Mouse (Mus musculus) heart, postnatal 0 days (tissue): ENCODE measurements at regions not wholly inside any gene's neighbourhood (a gene's known extent, or its start where the extent isn't known, plus 50 kb on each side); places are given as distances from the start of the nearest gene placed in this dataset.

Experiments used
- CTCF ChIP-seq: IDR thresholded peaks from 2 replicates; pipeline ENCODE4 v1.5.1; 2016; ENCODE audit warnings: antibody characterized with exemption, control low read depth, low read depth
- EP300 ChIP-seq: IDR thresholded peaks from 2 replicates; pipeline ENCODE4 v1.6.1; 2016; ENCODE audit warnings: antibody characterized with exemption, low read depth

DNA sequence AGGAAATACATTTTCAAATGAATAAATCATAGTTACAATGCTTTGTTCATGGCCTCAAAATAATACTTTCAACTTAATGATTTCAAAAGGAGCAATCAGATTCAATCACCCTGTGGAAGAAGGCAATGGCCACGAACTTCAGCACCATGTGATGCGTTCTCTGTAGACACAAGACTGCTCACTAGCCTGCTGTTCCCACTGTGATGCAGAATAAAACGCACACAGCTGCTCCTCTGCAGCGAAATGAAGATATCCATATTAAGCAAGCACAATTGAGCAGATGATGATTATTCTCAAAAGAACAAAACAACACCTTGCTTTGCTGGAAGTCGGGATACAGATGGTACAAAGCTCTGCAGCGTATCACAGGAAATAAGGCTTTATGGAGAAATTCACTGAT, 895.4 kb upstream of the Adam24 start:
- TF ChIP-seq CTCF = no peak
- TF ChIP-seq EP300 = no peak
